Mouse (Mus musculus): ENCODE measurements around the gene Mpzl1. TPM values are rescaled to one million over a fixed set of nuclear protein-coding genes. Genes with fewer than 3 reads are reported as not detected.
A peak's percentile ranks its signal among the peaks of the same experiment; 100 is the strongest.

Gene Mpzl1
- polyA plus RNA-seq, 1 experiment = 84.2 TPM

GRCm38 (mm10) chr1:165583529-165584184 lies 50.7 kb downstream of the Mpzl1 start:
- peak; percentile 70 for DNase-seq (ENCODE audit: low spot score)

GRCm38 (mm10) chr1:165581255-165581654 lies 53.1 kb downstream of the Mpzl1 start:
- no peak for DNase-seq (ENCODE audit: low spot score)

- DNase-seq (ENCODE audit: low spot score) = no peak
Measured at GRCm38 (mm10) chr1:165579332-165579731, 55.0 kb downstream of the Mpzl1 start.

- no peak for DNase-seq (ENCODE audit: low spot score)
Measured at GRCm38 (mm10) chr1:165576459-165577112, 57.8 kb downstream of the Mpzl1 start.

GRCm38 (mm10) chr1:165576005-165576404 lies 58.3 kb downstream of the Mpzl1 start:
- no peak for DNase-seq (ENCODE audit: low spot score)

GRCm38 (mm10) chr1:165567466-165567865 lies 66.9 kb downstream of the Mpzl1 start:
- no peak for DNase-seq (ENCODE audit: low spot score)

GRCm38 (mm10) chr1:165565283-165565682 lies 69.1 kb downstream of the Mpzl1 start:
- DNase-seq (ENCODE audit: low spot score) = no peak

- no peak for DNase-seq (ENCODE audit: low spot score)
Measured at GRCm38 (mm10) chr1:165559073-165559472, 75.3 kb downstream of the Mpzl1 start.

- DNase-seq (ENCODE audit: low spot score) = no peak
Measured at GRCm38 (mm10) chr1:165556711-165557110, 77.6 kb downstream of the Mpzl1 start.

Other genes starting within 250 kb of the Mpzl1 start
- gene Dcaf6, start 174.1 kb downstream of the Mpzl1 start, polyA plus RNA-seq (2012; rRNA removed) = 37.4 and 37.7 TPM in 2 replicates
- 78.2 and 91.6 TPM in 2 replicates for gene Mpc2, start 173.9 kb downstream of the Mpzl1 start, polyA plus RNA-seq (2012; rRNA removed)
- gene Adcy10, start 149.4 kb downstream of the Mpzl1 start, polyA plus RNA-seq (2012; rRNA removed) = 0.04 TPM in 1 of 2 replicates, not detected in the other
- 13.2 and 16.6 TPM in 2 replicates for gene Rcsd1, start 75.2 kb upstream of the Mpzl1 start, polyA plus RNA-seq (2012; rRNA removed)
- 63.9 and 64.3 TPM in 2 replicates for gene Creg1, start 129.2 kb upstream of the Mpzl1 start, polyA plus RNA-seq (2012; rRNA removed)
- 1.5 and 1.7 TPM in 2 replicates for gene Cd247, start 154.1 kb upstream of the Mpzl1 start, polyA plus RNA-seq (2012; rRNA removed)